Mouse (Mus musculus): ENCODE results near the gene Tmem230. TPM values are rescaled to one million over a fixed set of nuclear protein-coding genes. Genes with fewer than 3 reads are reported as not detected.

The Tmem230 gene
- total RNA-seq (2023) = 10 to 100 TPM; 21.6 to 23.4 TPM

DNA sequence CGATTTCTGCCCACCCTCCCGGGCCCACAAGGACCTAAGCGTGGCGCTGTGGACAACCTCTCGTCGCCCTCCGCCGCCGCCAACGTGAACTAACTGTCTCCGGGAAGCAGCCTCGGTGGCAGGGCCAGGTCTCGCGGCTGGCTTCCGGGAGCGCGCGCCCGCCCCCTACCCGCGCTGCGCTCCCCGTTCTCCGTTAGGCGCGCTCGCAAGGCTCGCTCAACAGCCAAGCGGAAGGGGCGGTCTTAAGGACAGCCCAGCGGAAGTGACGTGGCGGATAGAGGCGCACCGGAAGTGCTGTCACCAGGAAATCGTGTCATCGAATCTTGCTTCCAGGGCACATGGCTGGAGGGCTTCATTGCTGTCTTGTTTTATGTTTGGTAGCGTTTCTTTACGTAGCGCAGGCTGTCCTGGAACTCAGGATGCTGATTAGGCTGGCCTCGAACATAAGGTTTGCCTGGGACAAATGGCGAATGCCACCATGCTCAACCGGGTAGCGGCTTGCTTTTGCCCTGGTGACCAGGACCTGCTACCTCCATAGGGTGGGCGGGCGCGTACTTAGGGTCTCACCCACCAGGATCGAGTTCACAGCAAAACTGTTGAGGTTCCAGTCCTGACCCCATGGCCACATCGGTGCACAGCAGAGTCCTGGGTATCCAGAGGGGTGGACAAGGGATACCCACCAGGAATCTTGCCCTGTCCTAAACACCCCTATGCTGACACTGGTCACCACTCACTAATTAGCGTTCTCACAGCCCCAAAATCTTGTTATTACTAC is at the start of gene Tmem230:
Gene Tmem230 (minus strand): TSS at position 269 of the 775 bp plus-strand sequence.

GRCm38 (mm10) chr2:132262879-132263398 is 15.3 kb upstream of the Tmem230 start, which contains the start of gene Cds2:
Gene Cds2, plus strand, starts transcription at chr2:132263148.

GRCm38 (mm10) chr2:132252542-132253528 is 5.2 kb upstream of the Tmem230 start, which contains the start of gene Pcna:
Gene Pcna, minus strand, starts transcription at chr2:132253314.

Other genes with a start within 250 kb of the Tmem230 start
- gene Rassf2, start 217.5 kb downstream of the Tmem230 start, total RNA-seq (2023) = 100 to 1,000 TPM; 128 to 154 TPM
- 10 to 100 TPM; 11.4 to 12.1 TPM for gene Slc23a2, start 102.7 kb downstream of the Tmem230 start, total RNA-seq (2023)
- gene Pcna, start 5.5 kb upstream of the Tmem230 start, total RNA-seq (2023) = 100 to 1,000 TPM; 232 to 250 TPM
- gene Cds2, start 15.3 kb upstream of the Tmem230 start, total RNA-seq (2023) = 100 to 1,000 TPM; 107 to 109 TPM
- not detected for gene Prokr2, start 137.6 kb upstream of the Tmem230 start, total RNA-seq (2023)